Mouse (Mus musculus) right cerebral cortex, postnatal 25 days (tissue): ENCODE data around the gene Ints12.

Source experiments
- DNase-seq: peaks from one replicate; pipeline ENCODE4 v3.0.0; 2022

Ints12 gene

DNA sequence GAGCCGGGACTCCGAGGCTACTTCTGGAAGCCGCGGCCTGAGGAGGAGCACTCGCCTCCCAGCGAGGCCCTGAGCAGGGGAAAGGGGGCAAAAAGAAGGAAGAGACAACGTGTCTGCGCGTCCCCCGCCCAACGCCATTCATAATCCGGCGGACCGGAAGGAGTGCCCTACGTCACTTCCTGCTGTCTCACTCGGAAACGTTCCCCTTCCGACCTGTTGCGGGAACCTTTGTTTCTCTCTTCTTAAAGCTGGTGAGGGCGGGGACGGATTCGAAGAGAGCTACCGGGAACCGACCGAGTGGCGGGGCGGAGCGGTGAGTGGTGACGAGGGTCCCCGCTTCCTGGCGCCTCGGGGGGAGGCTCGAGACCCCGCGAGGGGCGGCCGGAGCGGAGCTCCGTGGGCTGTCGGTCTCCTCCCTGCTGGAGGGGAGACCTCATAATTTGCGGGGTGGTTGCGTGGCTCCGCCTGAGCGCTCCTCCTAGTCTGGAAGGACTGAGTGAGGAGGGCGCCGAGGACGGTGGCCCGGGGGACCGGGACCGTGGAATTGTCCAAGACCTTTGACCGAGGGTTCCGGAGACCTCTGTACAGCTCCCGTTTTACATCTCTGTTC is at the start of gene Ints12, which contains the start of gene Gstcd:
Gene Ints12, plus strand, starts transcription at position 177 of the 610 bp plus-strand sequence.
Gene Gstcd, minus strand, starts transcription at position 370 of the 610 bp plus-strand sequence.
- DNase-seq = peak; percentile 88

DNA sequence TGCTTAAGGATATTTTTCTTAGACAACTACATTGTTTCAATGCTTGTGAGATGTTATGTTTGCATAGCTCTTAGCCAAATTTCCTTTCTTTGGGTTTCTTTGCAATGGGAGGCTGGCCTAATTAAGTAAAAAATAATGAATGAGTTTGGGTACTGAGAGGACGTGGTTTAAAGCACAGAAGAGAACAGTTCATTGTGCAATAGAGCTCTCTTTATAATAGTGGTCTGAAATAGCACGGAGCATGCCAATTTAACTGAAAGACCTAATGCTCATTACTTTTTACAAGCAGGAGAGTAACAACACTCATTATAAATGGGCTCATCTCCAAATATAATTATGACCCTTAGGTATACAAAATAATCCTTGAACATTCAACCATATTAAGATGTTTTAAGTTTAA is 39.6 kb upstream of the Ints12 start:
- no peak for DNase-seq

- no peak for DNase-seq
Measured at GRCm38 (mm10) chr3:133075560-133075959, 16.1 kb upstream of the Ints12 start.

GRCm38 (mm10) chr3:133082736-133083135 is 8.9 kb upstream of the Ints12 start:
- DNase-seq = no peak

DNA sequence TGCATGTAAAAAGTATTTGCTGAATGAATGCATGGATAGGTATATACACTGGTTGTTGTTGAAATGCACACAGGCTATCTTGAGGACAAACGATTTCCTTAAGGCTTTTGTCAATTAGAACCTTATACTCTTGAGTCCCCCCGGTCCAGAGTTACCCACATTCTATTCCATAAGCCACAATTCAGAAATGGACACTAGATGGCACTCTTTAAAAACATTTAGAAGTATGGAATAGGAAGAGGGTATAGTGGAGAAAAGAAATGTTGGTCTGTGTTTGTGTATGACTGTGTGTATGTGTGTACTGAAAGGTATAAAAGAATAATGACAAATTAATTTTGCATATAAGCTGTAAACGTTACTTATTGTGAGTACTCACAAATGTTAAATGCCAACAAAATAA is 5.8 kb upstream of the Ints12 start:
- no peak for DNase-seq

GRCm38 (mm10) chr3:133090247-133091120 is 1.2 kb upstream of the Ints12 start:
- no peak for DNase-seq

GRCm38 (mm10) chr3:133091121-133091663 is 448 bp upstream of the Ints12 start:
- no peak for DNase-seq

DNA sequence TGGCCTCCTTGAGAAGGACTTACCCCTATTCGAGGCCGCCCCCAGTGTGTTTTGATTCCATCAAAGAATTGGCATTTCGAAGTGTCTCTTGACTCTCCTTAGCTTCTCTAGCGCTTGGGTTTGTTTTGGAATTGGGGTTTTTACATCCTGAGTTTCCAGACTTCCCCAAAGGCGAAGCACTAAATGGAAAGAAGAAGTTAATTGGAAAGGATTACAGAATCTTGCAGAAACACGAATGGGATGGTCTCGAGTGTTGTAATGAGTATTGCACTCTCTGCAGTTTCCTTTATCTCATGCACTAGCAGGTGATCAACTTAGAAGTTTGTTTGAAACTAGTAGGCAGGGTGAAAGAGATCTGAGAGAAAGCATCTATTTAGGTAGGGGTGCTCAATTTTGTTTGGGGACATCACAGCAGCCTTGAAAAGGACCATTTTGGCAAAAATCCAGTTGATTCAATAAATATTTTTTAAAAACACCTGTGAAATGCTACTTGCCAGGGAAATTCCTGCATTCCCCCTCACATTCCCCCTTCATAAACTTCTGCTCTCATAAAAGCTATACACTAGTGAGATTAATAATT is 724 bp downstream of the Ints12 start:
- no peak for DNase-seq

DNA sequence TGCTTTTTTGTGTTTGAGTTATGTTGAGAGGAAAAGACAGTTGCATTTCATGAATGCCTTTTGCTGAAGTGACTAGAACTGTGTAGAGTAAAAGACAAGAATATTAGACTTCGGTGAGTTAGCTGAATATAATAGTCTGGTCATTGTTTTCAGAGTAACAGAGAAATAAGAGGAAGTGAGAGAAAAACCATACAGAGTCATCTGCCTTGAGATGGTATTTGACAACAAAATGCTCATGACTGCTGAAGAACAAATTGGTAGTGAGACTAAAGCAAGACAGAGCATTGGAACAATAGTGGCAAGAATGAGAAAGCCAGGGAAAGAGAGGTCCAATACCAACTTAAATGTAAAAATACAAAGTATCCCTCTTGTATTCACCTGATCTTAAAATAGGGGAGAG is 1.3 kb downstream of the Ints12 start:
- DNase-seq = no peak

- DNase-seq = no peak
Measured at GRCm38 (mm10) chr3:133094305-133094704, 2.7 kb downstream of the Ints12 start.

DNA sequence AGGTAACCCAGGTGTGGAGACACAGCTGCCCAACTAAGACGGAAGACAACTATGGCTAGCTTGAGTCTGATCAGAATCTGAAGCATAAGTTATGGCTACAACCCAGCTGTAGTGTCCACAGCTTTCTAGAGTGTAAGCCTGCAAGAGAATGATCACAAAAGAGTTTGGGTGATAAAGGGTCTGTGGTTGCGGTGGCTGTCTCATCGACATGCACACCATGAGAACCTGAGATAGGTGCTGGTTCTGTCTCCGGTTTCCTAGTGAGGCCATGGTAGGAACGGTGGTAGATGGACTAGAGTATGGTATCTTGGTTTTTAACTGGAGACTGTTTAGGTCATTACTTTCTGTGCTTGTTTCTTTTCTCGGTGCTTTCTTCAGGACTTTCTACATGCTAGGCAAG is 6.3 kb downstream of the Ints12 start:
- DNase-seq = no peak

DNA sequence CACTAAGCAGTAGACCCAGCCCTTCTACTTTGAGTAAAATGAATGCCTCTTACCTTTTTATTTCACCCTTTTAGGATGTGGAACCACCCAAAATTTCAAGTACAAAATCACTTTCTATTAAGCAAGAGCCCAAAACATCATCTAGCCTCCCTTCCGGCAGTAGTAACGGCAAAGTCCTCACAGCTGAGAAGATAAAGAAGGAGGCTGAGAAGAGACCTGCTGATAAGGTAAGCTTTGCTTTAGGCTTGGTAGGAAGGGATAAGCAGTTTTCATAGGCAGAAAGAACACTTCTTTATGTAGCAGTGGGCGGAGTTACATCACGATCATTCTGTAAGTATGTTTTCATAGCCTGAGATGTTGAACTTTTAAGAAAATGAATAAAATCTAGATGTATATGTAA is 6.7 kb downstream of the Ints12 start:
- no peak for DNase-seq

- DNase-seq = no peak
Measured at GRCm38 (mm10) chr3:133098909-133099308, 7.3 kb downstream of the Ints12 start.

- no peak for DNase-seq
Measured at GRCm38 (mm10) chr3:133103768-133104167, 12.1 kb downstream of the Ints12 start.

- DNase-seq = no peak
Measured at GRCm38 (mm10) chr3:133104436-133104835, 12.8 kb downstream of the Ints12 start.

GRCm38 (mm10) chr3:133108731-133109130 is 17.1 kb downstream of the Ints12 start:
- DNase-seq = no peak

DNA sequence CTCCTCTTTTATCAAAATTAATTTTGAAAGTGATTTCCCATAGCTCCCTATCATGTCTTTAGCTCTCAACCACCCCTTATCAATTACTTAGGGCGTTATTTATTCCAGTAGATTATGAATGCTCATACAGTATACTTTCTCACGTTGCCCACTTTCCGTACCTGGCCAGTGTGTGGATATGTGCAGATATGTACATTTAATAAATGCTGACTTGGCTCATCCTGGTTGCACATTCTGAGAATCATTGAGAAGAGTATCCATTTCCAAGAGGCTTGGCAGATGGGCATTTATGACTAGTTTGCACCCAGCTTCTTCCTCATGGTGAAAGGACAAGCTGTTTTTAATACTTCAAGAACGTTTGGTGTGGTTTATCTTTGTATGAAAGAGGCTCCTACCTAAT is 18.2 kb downstream of the Ints12 start:
- DNase-seq = no peak

DNA sequence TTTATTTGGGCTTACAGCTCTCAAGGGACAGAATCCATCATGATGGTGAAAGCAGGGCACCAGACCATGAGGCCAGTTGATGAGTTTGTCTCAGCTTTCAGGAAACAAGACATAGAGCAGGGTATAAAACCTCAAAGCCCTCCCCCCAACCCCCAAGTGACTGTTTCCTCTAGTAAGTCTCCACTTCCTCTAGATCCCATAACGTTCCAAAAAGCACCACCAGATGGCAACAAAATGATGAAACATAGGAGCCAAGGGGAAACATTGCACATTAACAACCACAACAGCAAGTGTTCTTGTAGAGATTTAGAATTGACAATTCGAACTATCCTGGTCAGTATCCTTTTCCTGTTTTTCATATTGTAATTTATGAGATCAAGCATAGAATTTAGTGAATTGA is 20.1 kb downstream of the Ints12 start:
- no peak for DNase-seq

GRCm38 (mm10) chr3:133113281-133113680 is 21.6 kb downstream of the Ints12 start:
- no peak for DNase-seq

- no peak for DNase-seq
Measured at GRCm38 (mm10) chr3:133131372-133131771, 39.7 kb downstream of the Ints12 start.

DNA sequence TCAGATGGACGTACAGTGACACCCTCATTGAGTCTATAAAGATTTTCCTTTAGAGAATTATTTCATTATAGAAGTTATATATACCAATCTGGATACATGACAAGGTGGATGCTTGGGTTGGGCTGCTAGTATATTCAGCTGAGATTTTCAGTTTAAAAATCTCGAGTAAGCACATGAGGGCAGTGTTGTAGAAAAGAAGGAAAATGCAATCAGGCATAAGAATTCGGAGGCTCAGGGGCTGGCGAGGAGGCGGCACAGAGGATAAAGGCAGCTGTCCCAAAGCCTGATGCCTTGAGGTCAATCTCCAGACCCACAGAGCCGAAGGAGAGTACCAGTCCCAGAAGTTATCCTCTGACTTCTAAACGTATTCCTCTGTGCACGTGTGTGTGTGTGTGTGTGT is 41.0 kb downstream of the Ints12 start:
- DNase-seq = no peak

DNA sequence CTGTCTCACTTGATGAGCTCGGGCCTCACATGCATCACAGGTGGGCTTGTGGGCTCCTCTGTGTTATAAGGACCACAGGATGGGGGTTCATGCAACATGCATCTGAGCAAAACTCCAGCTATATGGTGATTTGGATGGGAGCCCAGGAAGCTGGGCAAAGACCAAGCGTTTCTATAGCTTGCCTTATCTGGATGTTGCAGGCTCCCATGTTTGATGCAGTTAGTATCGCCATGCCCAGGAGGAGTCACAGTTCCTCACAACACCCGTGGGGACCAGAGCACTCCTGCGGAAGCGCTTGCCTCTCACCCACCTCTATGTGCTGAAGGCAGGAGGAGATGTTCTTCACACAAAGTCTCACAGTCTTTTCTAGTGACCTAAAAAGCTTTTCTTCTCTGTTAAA is 50.2 kb downstream of the Ints12 start:
- no peak for DNase-seq

DNA sequence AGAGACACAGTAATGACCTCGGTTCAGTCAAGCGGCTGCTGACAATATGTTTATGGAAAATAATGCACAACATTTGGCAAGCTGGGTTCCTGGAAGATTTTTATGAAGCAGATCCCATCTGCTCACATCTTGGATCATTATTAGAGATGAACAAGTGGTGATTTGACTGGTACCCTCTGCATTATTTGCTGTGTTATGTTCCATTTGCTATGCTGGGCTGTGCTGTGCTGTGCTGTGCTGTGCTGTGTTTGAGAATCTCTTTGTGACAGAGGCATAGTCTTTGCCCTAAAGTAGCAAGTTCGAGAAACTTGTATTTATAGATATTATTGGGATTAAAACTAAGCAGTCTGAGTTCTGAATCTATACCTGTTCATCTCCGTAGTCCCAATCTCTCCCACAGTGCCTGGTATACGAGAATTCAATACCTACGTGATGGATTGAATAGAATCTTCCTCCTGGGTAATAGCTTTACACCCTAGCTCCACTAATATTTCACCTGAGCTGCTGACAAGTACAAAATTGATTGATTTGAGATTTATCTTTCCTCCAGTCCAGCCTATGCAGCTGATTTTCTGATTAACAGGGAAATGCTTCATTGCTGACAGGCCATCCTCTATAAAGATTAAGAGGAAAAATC is 53.0 kb downstream of the Ints12 start:
- DNase-seq = no peak
